Mouse (Mus musculus) midbrain, embryonic 11.5 days (tissue): Measurements from ENCODE around the gene Arhgap22. TPM values are rescaled to one million over a fixed set of nuclear protein-coding genes. Genes with fewer than 3 reads are reported as not detected.
A peak's percentile ranks its signal among the peaks of the same experiment; 100 is the strongest.

ENCODE experiments used
- ATAC-seq: fragments of 200-750 bp; cut with Nextera tagmentation; 2 replicates; pipeline ENCODE4 v1.8.0; 2017; ENCODE audit warnings: moderate TSS enrichment, moderate library complexity; ENCODE audit not compliant: low FRiP score
- DNase-seq: peaks from one replicate; pipeline ENCODE4 v3.0.0; 2015; ENCODE audit warnings: low spot score; ENCODE audit errors: missing footprints
- H3K27ac ChIP-seq: fragments of 300-500 bp; sonication (generic); 2 replicates; pipeline ENCODE4 v1.5.1; 2014; ENCODE audit warnings: low read depth, low read length
- H3K27me3 ChIP-seq: fragments of 300-500 bp; sonication (generic); 2 replicates; pipeline ENCODE4 v1.6.1; 2014; ENCODE audit warnings: mild to moderate bottlenecking, low read length, moderate library complexity, mixed read lengths; ENCODE audit not compliant: control insufficient read depth, insufficient read depth
- H3K36me3 ChIP-seq: fragments of 300-500 bp; sonication (generic); 2 replicates; pipeline ENCODE4 v1.6.1; 2014; ENCODE audit warnings: mild to moderate bottlenecking, low read length, moderate library complexity, mixed read lengths; ENCODE audit not compliant: control insufficient read depth, insufficient read depth
- H3K4me1 ChIP-seq: fragments of 300-500 bp; sonication (generic); 2 replicates; pipeline ENCODE4 v1.6.1; 2014; ENCODE audit warnings: low read length; ENCODE audit not compliant: control insufficient read depth, insufficient read depth
- H3K4me2 ChIP-seq: fragments of 300-500 bp; sonication (generic); 2 replicates; pipeline ENCODE4 v1.6.1; 2014; ENCODE audit warnings: mild to moderate bottlenecking, moderate library complexity
- H3K4me3 ChIP-seq: fragments of 300-500 bp; sonication (generic); 2 replicates; pipeline ENCODE4 v1.5.1; 2014; ENCODE audit warnings: low read depth, low read length
- H3K9ac ChIP-seq: fragments of 300-500 bp; sonication (generic); 2 replicates; pipeline ENCODE4 v1.6.1; 2014; ENCODE audit warnings: low read length
- H3K9me3 ChIP-seq: fragments of 300-500 bp; sonication (generic); 2 replicates; pipeline ENCODE4 v1.6.1; 2016; ENCODE audit warnings: low read length; ENCODE audit not compliant: control insufficient read depth
- WGBS: fragments of 180-500 bp; shearing (Covaris S2); extraction: QIAGEN DNeasy Blood & Tissue Kit; methylation state at CpG from one replicate; pipeline ENCODE4 v1.1.7; 2014; 5-methylcytosine and 5-hydroxymethylcytosine counted together
- polyA plus RNA-seq: library from polyadenylated mRNA; unstranded; fragments of >200 nt; fragmentation: Nextera tagmentation; extraction: Ambion mirVana; gene quantifications from 2 replicates; pipeline ENCODE4 v1.2.1, GENCODE M21; 2014

The Arhgap22 gene
- polyA plus RNA-seq, 1 experiment from 2014 or later, result 1.5 TPM

GRCm38 (mm10) chr14:33369375-33369774 is 155.5 kb downstream of the Arhgap22 start:
- no peak for DNase-seq
- no peaks in the 10 kb centered on the region for H3K36me3 ChIP-seq
- no peak overlapping the region for H3K27ac ChIP-seq
- WGBS, result 88% methylated on average over 12 of the region's 12 CpGs
- no peak for ATAC-seq
- no peaks in the 10 kb centered on the region for H3K27me3 ChIP-seq
- no peak overlapping the region for H3K4me3 ChIP-seq
- no peak overlapping the region for H3K9ac ChIP-seq
- 0 out of 2 replicates have a peak, but pooled peaks cover 4% of the 10 kb centered on the region for H3K4me1 ChIP-seq
- H3K9me3 ChIP-seq, result no peaks in the 10 kb centered on the region
- no peak overlapping the region for H3K4me2 ChIP-seq

DNA sequence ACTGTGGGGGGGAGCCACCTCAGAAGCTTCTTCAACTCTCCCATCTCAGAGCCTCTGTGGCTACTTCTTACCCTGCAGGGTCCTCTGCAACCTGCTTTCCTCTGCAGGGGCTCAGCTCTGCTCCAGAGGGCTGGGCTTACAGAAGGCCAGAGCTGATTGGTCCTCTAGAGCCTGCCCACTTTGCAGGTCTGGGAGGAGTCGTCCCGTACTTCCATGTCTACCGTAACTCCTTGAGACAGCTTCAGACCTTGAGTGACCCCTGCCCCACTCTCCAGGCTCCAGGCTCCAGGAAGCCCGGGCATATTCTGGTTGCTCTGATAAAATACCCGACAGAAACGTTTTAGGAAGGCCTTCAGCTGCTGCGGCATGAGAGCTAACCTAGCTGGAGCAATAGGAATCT is 156.2 kb downstream of the Arhgap22 start:
- Histone ChIP-seq H3K36me3 (no peaks in the 10 kb centered on the region), H3K9ac (no peak overlapping the region), H3K4me3 (no peak overlapping the region), H3K4me2 (peak overlapping the region; percentile 4; the same call in 1 of the 2 replicates), H3K4me1 (0 out of 2 replicates have a peak, but pooled peaks cover 4% of the 10 kb centered on the region), H3K27ac (no peak overlapping the region), H3K27me3 (no peaks in the 10 kb centered on the region), H3K9me3 (no peaks in the 10 kb centered on the region)
- no peak for DNase-seq
- ATAC-seq, result no peak
- 18% methylated on average over 7 of the region's 7 CpGs for WGBS

GRCm38 (mm10) chr14:33371248-33371647 is 157.4 kb downstream of the Arhgap22 start:
- DNase-seq (peak; percentile 89), ATAC-seq (peak; percentile 59)
- Histone ChIP-seq H3K27ac (no peak overlapping the region), H3K4me2 (no peak overlapping the region), H3K4me1 (0 out of 2 replicates have a peak, but pooled peaks cover 4% of the 10 kb centered on the region), H3K9ac (no peak overlapping the region), H3K27me3 (no peaks in the 10 kb centered on the region), H3K9me3 (no peaks in the 10 kb centered on the region), H3K4me3 (no peak overlapping the region), H3K36me3 (no peaks in the 10 kb centered on the region)
- 23% methylated on average over 3 of the region's 3 CpGs for WGBS

GRCm38 (mm10) chr14:33373271-33373670 is 159.4 kb downstream of the Arhgap22 start:
- Histone ChIP-seq H3K9ac (no peak overlapping the region), H3K27ac (no peak overlapping the region), H3K4me1 (0 out of 2 replicates have a peak, but pooled peaks cover 4% of the 10 kb centered on the region), H3K9me3 (no peaks in the 10 kb centered on the region), H3K36me3 (no peaks in the 10 kb centered on the region), H3K4me3 (no peak overlapping the region), H3K4me2 (no peak overlapping the region), H3K27me3 (no peaks in the 10 kb centered on the region)
- ATAC-seq (no peak), DNase-seq (peak; percentile 78)
- 65% methylated on average over 1 of the region's 1 CpGs for WGBS

DNA sequence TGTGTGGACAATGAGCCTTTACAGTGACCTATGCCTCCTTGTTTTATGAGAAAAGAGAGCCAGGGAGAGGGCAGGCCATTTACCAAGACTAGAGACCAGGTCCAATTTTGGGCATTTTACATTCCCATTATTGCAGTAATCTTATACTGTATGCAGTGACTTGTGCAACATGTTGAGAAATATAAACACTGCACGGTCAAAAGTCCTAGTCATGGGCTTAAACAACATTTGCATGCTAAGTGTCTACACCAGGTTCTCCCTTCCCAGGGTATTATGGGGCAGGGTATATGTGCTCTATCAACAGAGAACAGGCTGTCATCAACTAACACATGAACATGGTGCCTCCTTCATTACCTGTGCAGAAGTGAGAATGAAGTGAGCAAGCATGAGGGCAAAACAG is 160.3 kb downstream of the Arhgap22 start:
- no peak overlapping the region for H3K27ac ChIP-seq
- no peak for ATAC-seq
- H3K27me3 ChIP-seq, result no peaks in the 10 kb centered on the region
- no peak overlapping the region for H3K4me2 ChIP-seq
- 0 out of 2 replicates have a peak, but pooled peaks cover 4% of the 10 kb centered on the region for H3K4me1 ChIP-seq
- H3K9me3 ChIP-seq, result no peaks in the 10 kb centered on the region
- WGBS, result 86% methylated on average over 1 of the region's 1 CpGs
- no peak overlapping the region for H3K9ac ChIP-seq
- no peaks in the 10 kb centered on the region for H3K36me3 ChIP-seq
- DNase-seq, result no peak
- H3K4me3 ChIP-seq, result no peak overlapping the region

- Histone ChIP-seq H3K4me2 (no peak overlapping the region), H3K9ac (no peak overlapping the region), H3K4me3 (no peak overlapping the region), H3K9me3 (no peaks in the 10 kb centered on the region), H3K4me1 (no peaks in the 10 kb centered on the region), H3K27me3 (no peaks in the 10 kb centered on the region), H3K36me3 (no peaks in the 10 kb centered on the region), H3K27ac (no peak overlapping the region)
- WGBS, result 96% methylated on average over 3 of the region's 3 CpGs
- DNase-seq (no peak), ATAC-seq (no peak)
These were observed 163.4 kb downstream of the Arhgap22 start for GRCm38 (mm10) chr14:33377211-33377610.

DNA sequence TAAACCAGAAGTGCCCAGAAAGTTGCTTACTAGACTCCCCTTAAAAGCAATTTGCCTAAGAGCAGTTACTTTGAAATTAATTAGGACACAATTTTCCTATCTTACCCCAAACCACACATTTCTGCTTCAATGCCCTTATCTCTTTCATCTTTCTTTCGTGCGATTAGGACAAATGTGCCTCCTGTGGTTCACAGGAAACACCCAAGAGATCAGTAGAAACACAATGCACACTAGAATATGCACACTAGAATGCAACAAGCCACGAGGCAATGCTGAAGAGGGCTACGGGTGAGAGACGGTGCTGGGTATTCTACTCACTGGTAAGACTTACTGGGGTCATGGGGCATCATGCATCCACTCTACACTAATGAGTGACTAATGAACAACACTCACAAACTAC is 164.9 kb downstream of the Arhgap22 start:
- no peak overlapping the region for H3K4me3 ChIP-seq
- no peaks in the 10 kb centered on the region for H3K9me3 ChIP-seq
- H3K4me1 ChIP-seq, result no peaks in the 10 kb centered on the region
- no peak overlapping the region for H3K4me2 ChIP-seq
- no peaks in the 10 kb centered on the region for H3K27me3 ChIP-seq
- WGBS, result 73% methylated on average over 5 of the region's 5 CpGs
- no peak for ATAC-seq
- H3K27ac ChIP-seq, result no peak overlapping the region
- DNase-seq, result peak; percentile 54
- H3K36me3 ChIP-seq, result no peaks in the 10 kb centered on the region
- H3K9ac ChIP-seq, result no peak overlapping the region

DNA sequence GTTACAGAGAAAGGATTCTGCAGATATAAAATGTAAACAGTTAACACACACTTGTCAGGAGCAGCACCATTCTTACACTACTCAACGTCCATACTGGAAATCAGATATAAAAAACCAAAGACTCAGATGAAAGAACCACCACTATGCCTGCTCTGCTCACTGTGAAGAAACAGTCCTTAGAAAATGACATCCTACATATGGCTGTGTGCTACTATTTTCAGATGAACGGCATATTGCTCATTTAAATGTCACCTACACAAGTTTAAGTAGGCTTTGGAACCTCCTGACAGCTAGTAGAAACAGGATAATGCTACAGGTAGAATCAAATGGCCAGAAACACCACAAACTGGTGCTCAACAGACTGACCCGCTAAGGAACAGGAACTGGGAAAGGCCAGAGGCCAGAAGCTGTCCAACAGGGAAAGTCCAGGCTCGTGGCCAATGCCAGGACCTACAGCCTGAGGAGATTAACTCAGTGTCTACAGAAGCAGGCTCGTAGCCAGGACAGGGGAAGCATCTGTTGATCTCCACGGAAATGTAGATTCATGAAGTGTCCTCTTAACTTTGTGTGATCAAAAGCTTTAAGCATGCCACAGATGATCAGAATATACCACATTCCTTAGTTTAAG is 167.1 kb downstream of the Arhgap22 start:
- ATAC-seq, result no peak
- DNase-seq, result no peak
- no peak overlapping the region for H3K27ac ChIP-seq
- no peaks in the 10 kb centered on the region for H3K27me3 ChIP-seq
- no peak overlapping the region for H3K4me3 ChIP-seq
- no peaks in the 10 kb centered on the region for H3K9me3 ChIP-seq
- H3K9ac ChIP-seq, result no peak overlapping the region
- WGBS, result 88% methylated on average over 6 of the region's 6 CpGs
- H3K4me1 ChIP-seq, result no peaks in the 10 kb centered on the region
- H3K4me2 ChIP-seq, result no peak overlapping the region
- no peaks in the 10 kb centered on the region for H3K36me3 ChIP-seq

GRCm38 (mm10) chr14:33398065-33398860 is 184.4 kb downstream of the Arhgap22 start:
- no peaks in the 10 kb centered on the region for H3K4me1 ChIP-seq
- no peaks in the 10 kb centered on the region for H3K36me3 ChIP-seq
- no peak overlapping the region for H3K4me3 ChIP-seq
- H3K9me3 ChIP-seq, result no peaks in the 10 kb centered on the region
- 88% methylated on average over 5 of the region's 5 CpGs for WGBS
- ATAC-seq, result no peak
- DNase-seq, result peak; percentile 72
- H3K27me3 ChIP-seq, result no peaks in the 10 kb centered on the region
- H3K9ac ChIP-seq, result no peak overlapping the region
- H3K27ac ChIP-seq, result no peak overlapping the region
- H3K4me2 ChIP-seq, result no peak overlapping the region
